Mouse (Mus musculus) heart, embryonic 11.5 days (tissue): ENCODE data around the gene Tpmt. TPM values are rescaled to one million over a fixed set of nuclear protein-coding genes. Genes with fewer than 3 reads are reported as not detected.
A peak's percentile ranks its signal among the peaks of the same experiment; 100 is the strongest.

Experiments
- ATAC-seq: fragments of 200-750 bp; cut with Nextera tagmentation; replicated peaks from 2 replicates; pipeline ENCODE4 v1.8.0; 2017; ENCODE audit warnings: moderate library complexity; ENCODE audit not compliant: insufficient number of reproducible peaks, low FRiP score, low TSS enrichment
- H3K27ac ChIP-seq: fragments of 300-500 bp; sonication (generic); 2 replicates; pipeline ENCODE4 v1.5.1; 2014; ENCODE audit warnings: mild to moderate bottlenecking, low read depth, low read length
- H3K27me3 ChIP-seq: fragments of 300-500 bp; sonication (generic); 2 replicates; pipeline ENCODE4 v1.6.1; 2014; ENCODE audit warnings: mild to moderate bottlenecking, low read length, mixed read lengths; ENCODE audit not compliant: control insufficient read depth, insufficient read depth
- H3K36me3 ChIP-seq: fragments of 300-500 bp; sonication (generic); 2 replicates; pipeline ENCODE4 v1.6.1; 2014; ENCODE audit warnings: mild to moderate bottlenecking, low read length, moderate library complexity, mixed read lengths; ENCODE audit not compliant: control insufficient read depth, insufficient read depth
- H3K4me1 ChIP-seq: fragments of 300-500 bp; sonication (generic); 2 replicates; pipeline ENCODE4 v1.6.1; 2014; ENCODE audit warnings: low read length; ENCODE audit not compliant: control insufficient read depth, insufficient read depth
- H3K4me2 ChIP-seq: fragments of 300-500 bp; sonication (generic); 2 replicates; pipeline ENCODE4 v1.6.1; 2014; ENCODE audit warnings: mild to moderate bottlenecking, moderate library complexity
- H3K4me3 ChIP-seq: fragments of 300-500 bp; sonication (generic); 2 replicates; pipeline ENCODE4 v1.5.1; 2014; ENCODE audit warnings: low read depth, low read length
- H3K9ac ChIP-seq: fragments of 300-500 bp; sonication (generic); 2 replicates; pipeline ENCODE4 v1.6.1; 2014; ENCODE audit warnings: mild to moderate bottlenecking, low read depth, low read length, moderate library complexity
- H3K9me3 ChIP-seq: fragments of 300-500 bp; sonication (generic); replicated peaks from 2 replicates; pipeline ENCODE4 v1.6.1; 2016; ENCODE audit warnings: low read length; ENCODE audit not compliant: control insufficient read depth
- WGBS: fragments of 180-500 bp; shearing (Covaris S2); extraction: QIAGEN DNeasy Blood & Tissue Kit; methylation state at CpG from one replicate; pipeline ENCODE4 v1.1.7; 2014; ENCODE audit not compliant: insufficient replicate concordance; 5-methylcytosine and 5-hydroxymethylcytosine counted together
- polyA plus RNA-seq: library from polyadenylated mRNA; unstranded; fragments of >200 nt; fragmentation: Nextera tagmentation; extraction: Ambion mirVana; gene quantifications from 2 replicates; pipeline ENCODE4 v1.2.1, GENCODE M21; 2014

The Tpmt gene
- polyA plus RNA-seq = 16.7 and 17.4 TPM in 2 replicates

DNA sequence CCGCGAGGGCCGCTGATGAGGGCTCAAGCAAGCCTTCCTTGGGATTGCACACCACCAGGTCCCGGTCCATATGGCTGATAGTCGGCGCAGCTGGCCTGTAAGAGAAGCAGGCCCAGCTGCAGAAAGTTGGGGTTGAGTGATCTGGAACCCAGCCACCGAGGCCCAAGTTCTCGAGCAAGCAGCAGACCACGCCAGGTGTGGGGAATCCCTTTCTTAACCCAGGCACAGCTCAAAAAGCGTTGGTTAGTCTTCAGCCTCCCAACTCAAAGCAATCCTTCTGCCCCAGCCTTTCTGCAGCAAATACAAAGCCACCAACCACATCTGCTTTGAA lies at the start of gene Tpmt:
Gene Tpmt, minus strand, starts transcription at position 121 of the 331 bp plus-strand sequence.
- H3K36me3 ChIP-seq = no peaks in the 10 kb centered on the region
- no peaks in the 10 kb centered on the region for H3K9me3 ChIP-seq
- H3K9ac ChIP-seq = peak within 1 kb of the TSS; percentile 85
- H3K4me2 ChIP-seq = peak within 1 kb of the TSS; percentile 100
- 20% methylated on average over 10 of the region's 10 CpGs for WGBS
- no peak for ATAC-seq
- H3K4me1 ChIP-seq = peaks cover 7% of the 10 kb centered on the region
- H3K27ac ChIP-seq = no peak within 1 kb of the TSS
- H3K27me3 ChIP-seq = no peaks in the 10 kb centered on the region
- peak within 1 kb of the TSS; percentile 90 for H3K4me3 ChIP-seq

- H3K4me2 ChIP-seq = no peak overlapping the region
- no peaks in the 10 kb centered on the region for H3K9me3 ChIP-seq
- no peaks in the 10 kb centered on the region for H3K4me1 ChIP-seq
- H3K27me3 ChIP-seq = no peaks in the 10 kb centered on the region
- no peak overlapping the region for H3K9ac ChIP-seq
- 92% methylated on average over 2 of the region's 2 CpGs for WGBS
- peaks cover 10% of the 10 kb centered on the region for H3K36me3 ChIP-seq
- no peak overlapping the region for H3K4me3 ChIP-seq
- H3K27ac ChIP-seq = no peak overlapping the region
- no peak for ATAC-seq
Observed at GRCm38 (mm10) chr13:47093791-47094190, 49.3 kb upstream of the Tpmt start.

GRCm38 (mm10) chr13:47089271-47089670 lies 44.7 kb upstream of the Tpmt start:
- WGBS = 86% methylated on average over 2 of the region's 2 CpGs
- Histone ChIP-seq H3K27ac (no peak overlapping the region), H3K27me3 (no peaks in the 10 kb centered on the region), H3K4me3 (no peak overlapping the region), H3K9me3 (no peaks in the 10 kb centered on the region), H3K36me3 (peaks cover 11% of the 10 kb centered on the region; the same call in 1 of the 2 replicates), H3K4me1 (no peaks in the 10 kb centered on the region), H3K9ac (no peak overlapping the region), H3K4me2 (no peak overlapping the region)
- ATAC-seq = no peak

GRCm38 (mm10) chr13:47088433-47088832 lies 43.9 kb upstream of the Tpmt start:
- Histone ChIP-seq H3K36me3 (peaks cover 10% of the 10 kb centered on the region; the same call in 1 of the 2 replicates), H3K4me3 (no peak overlapping the region), H3K27ac (no peak overlapping the region), H3K4me1 (no peaks in the 10 kb centered on the region), H3K4me2 (no peak overlapping the region), H3K9me3 (no peaks in the 10 kb centered on the region), H3K27me3 (no peaks in the 10 kb centered on the region), H3K9ac (no peak overlapping the region)
- ATAC-seq = no peak
- WGBS = 95% methylated on average over 1 of the region's 1 CpGs

- Histone ChIP-seq H3K4me2 (no peak overlapping the region), H3K9ac (no peak overlapping the region), H3K9me3 (no peaks in the 10 kb centered on the region), H3K27me3 (no peaks in the 10 kb centered on the region), H3K36me3 (peaks cover 10% of the 10 kb centered on the region), H3K27ac (no peak overlapping the region), H3K4me1 (no peaks in the 10 kb centered on the region), H3K4me3 (no peak overlapping the region)
- WGBS = 89% methylated on average over 4 of the region's 4 CpGs
- no peak for ATAC-seq
Observed at GRCm38 (mm10) chr13:47080905-47081505, 36.5 kb upstream of the Tpmt start.

GRCm38 (mm10) chr13:47078799-47079198 lies 34.3 kb upstream of the Tpmt start:
- ATAC-seq = no peak
- Histone ChIP-seq H3K36me3 (peaks cover 8% of the 10 kb centered on the region), H3K27ac (no peak overlapping the region), H3K4me1 (no peaks in the 10 kb centered on the region), H3K9me3 (no peaks in the 10 kb centered on the region), H3K27me3 (no peaks in the 10 kb centered on the region), H3K4me2 (no peak overlapping the region), H3K4me3 (no peak overlapping the region), H3K9ac (no peak overlapping the region)
- 58% methylated on average over 5 of the region's 5 CpGs for WGBS

DNA sequence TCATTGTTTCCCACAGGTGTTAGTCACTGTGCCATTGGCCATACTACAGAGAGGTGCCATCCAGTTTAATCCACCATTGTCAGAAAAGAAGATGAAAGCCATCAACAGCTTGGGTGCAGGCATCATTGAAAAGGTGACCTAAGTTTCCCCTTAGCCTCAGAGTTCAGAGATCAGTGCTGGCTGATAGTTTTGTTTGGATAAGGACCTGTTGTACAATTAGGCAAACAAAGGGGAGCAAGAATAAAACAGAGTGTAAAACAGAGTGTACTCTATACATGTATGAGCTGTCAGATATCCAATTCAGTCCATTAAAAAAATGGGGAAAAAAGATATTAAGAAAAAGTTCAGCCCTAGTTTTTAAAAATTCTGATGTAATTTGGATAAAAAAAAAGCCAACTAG lies 32.8 kb upstream of the Tpmt start:
- Histone ChIP-seq H3K9ac (no peak overlapping the region), H3K4me2 (no peak overlapping the region), H3K4me1 (no peaks in the 10 kb centered on the region), H3K27ac (no peak overlapping the region), H3K4me3 (no peak overlapping the region), H3K27me3 (no peaks in the 10 kb centered on the region), H3K9me3 (no peaks in the 10 kb centered on the region), H3K36me3 (peaks cover 8% of the 10 kb centered on the region)
- no peak for ATAC-seq

- 69% methylated on average over 5 of the region's 5 CpGs for WGBS
- H3K36me3 ChIP-seq = peaks cover 7% of the 10 kb centered on the region
- no peaks in the 10 kb centered on the region for H3K27me3 ChIP-seq
- H3K4me2 ChIP-seq = no peak overlapping the region
- no peak for ATAC-seq
- H3K27ac ChIP-seq = no peak overlapping the region
- no peak overlapping the region for H3K9ac ChIP-seq
- H3K4me1 ChIP-seq = no peaks in the 10 kb centered on the region
- no peak overlapping the region for H3K4me3 ChIP-seq
- H3K9me3 ChIP-seq = no peaks in the 10 kb centered on the region
Observed at GRCm38 (mm10) chr13:47076156-47076555, 31.6 kb upstream of the Tpmt start.

GRCm38 (mm10) chr13:47072484-47072883 lies 27.9 kb upstream of the Tpmt start:
- WGBS = 91% methylated on average over 5 of the region's 5 CpGs

More at GRCm38 (mm10) chr13:47072484-47072883, 27.9 kb upstream of the Tpmt start:
- Histone ChIP-seq H3K4me1 (no peaks in the 10 kb centered on the region), H3K4me2 (no peak overlapping the region), H3K4me3 (no peak overlapping the region), H3K9ac (no peak overlapping the region), H3K27me3 (no peaks in the 10 kb centered on the region), H3K27ac (no peak overlapping the region), H3K9me3 (no peaks in the 10 kb centered on the region), H3K36me3 (peaks cover 2% of the 10 kb centered on the region; the same call in 1 of the 2 replicates)
- no peak for ATAC-seq
